ENCODE assay signal across 9 mouse cellular contexts in genomic region chr11:4931009-4931601, GRCm38 (mm10). TPM values are rescaled to one million over a fixed set of nuclear protein-coding genes. Genes with fewer than 3 reads are reported as not detected.
A peak's percentile ranks its signal among the peaks of the same experiment; 100 is the strongest.
DNase-seq lines count a peak whose midpoint lies in the region; ATAC-seq lines count a peak whose summit lies in the region.
"Had no signal": no experiment of that assay in that cellular context is flagged by ENCODE, and none has a peak within 500 bp of the region (broad histone marks: within the 10 kb centered on the region; RNA-seq: fewer than 3 reads in every experiment).

No protein-coding gene starts in this region.

- no peaks in the 10 kb centered on the region for H3K9me3 ChIP-seq in liver, embryonic 12.5 days (replicated peaks)

- no peaks in the 10 kb centered on the region for H3K27me3 ChIP-seq in liver, embryonic 12.5 days (replicated peaks)

- H3K9ac ChIP-seq in liver, embryonic 12.5 days, result no peak overlapping the region
- H3K9ac ChIP-seq: liver, embryonic 14.5 days had no signal

- no peak overlapping the region for H3K4me3 ChIP-seq in liver, embryonic 12.5 days

- ATAC-seq in liver, embryonic 12.5 days, result no peak
- no peak for ATAC-seq in activated CD4-positive, CD25-positive, alpha-beta regulatory T cell, adult 4 months

- 0 out of 2 replicates have a peak, but pooled peaks cover 4% of the 10 kb centered on the region for H3K4me1 ChIP-seq in liver, embryonic 12.5 days

- intact Hi-C loops in heart, postnatal 10 days (cut with DNase I), result no loop called here

- DNase-seq in liver, result peak; percentile 19
- peak; percentile 73 for DNase-seq in adrenal gland, postnatal 14 days
- DNase-seq in heart, postnatal 10 days, result peak; percentile 66 to 67
- DNase-seq in lung, postnatal 14 days, result peak; percentile 44
- no peak for DNase-seq in ovary, postnatal 36 days (ENCODE audit: low spot score)
- no peak for DNase-seq in layer of hippocampus, adult 11-12 months (ENCODE audit: low spot score)

- no peak overlapping the region for H3K4me2 ChIP-seq in liver, embryonic 12.5 days

- H3K36me3 ChIP-seq in liver, embryonic 12.5 days, result peaks cover 42% of the 10 kb centered on the region

- 64% methylated on average over 1 of the region's 1 CpGs for WGBS in liver, embryonic 12.5 days (ENCODE audit: insufficient replicate concordance)

- H3K27ac ChIP-seq in liver, embryonic 12.5 days, result no peak overlapping the region
- H3K27ac ChIP-seq: liver, embryonic 14.5 days had no signal

RNA-seq across cellular contexts. Expression of gene Nefh, which starts 16.8 kb away (rescaled TPM):
- polyA plus RNA-seq in liver, embryonic 12.5 days (2016; fragmentation: Nextera tagmentation; extraction: Ambion mirVana), result 0.66 and 0.73 TPM in 2 replicates
- 1.8 and 2.8 TPM in 2 replicates for total RNA-seq in adrenal gland, postnatal 14 days (2021)
- total RNA-seq in heart, postnatal 10 days (2021), result under 1 TPM in 1 of 2 experiments, not detected in 1; 0.07 TPM
- polyA plus RNA-seq in activated CD4-positive, CD25-positive, alpha-beta regulatory T cell, adult 4 months (2017; shearing (Covaris generic)), result 1 to 10 TPM; 6.5 to 9.2 TPM

RNA-seq across cellular contexts. Expression of gene Thoc5, which starts 36.0 kb away (rescaled TPM):
- 27.8 and 28.1 TPM in 2 replicates for polyA plus RNA-seq in liver, embryonic 12.5 days (2016; fragmentation: Nextera tagmentation; extraction: Ambion mirVana)
- 29.9 and 34.6 TPM in 2 replicates for total RNA-seq in adrenal gland, postnatal 14 days (2021)
- 10 to 100 TPM; 19.7 to 21.5 TPM for total RNA-seq in heart, postnatal 10 days (2021)
- 10 to 100 TPM; 31.6 to 45.2 TPM for polyA plus RNA-seq in activated CD4-positive, CD25-positive, alpha-beta regulatory T cell, adult 4 months (2017; shearing (Covaris generic))

RNA-seq across cellular contexts. Expression of gene Ap1b1, which starts 55.5 kb away (rescaled TPM):
- polyA plus RNA-seq in liver, embryonic 12.5 days (2016; fragmentation: Nextera tagmentation; extraction: Ambion mirVana), result 110 TPM in 2 replicates
- total RNA-seq in adrenal gland, postnatal 14 days (2021), result 59.5 and 77.4 TPM in 2 replicates
- total RNA-seq in heart, postnatal 10 days (2021), result 10 to 100 TPM; 46.8 to 50.9 TPM
- polyA plus RNA-seq in activated CD4-positive, CD25-positive, alpha-beta regulatory T cell, adult 4 months (2017; shearing (Covaris generic)), result 10 to 100 TPM; 51.9 to 60.4 TPM

RNA-seq across cellular contexts. Expression of gene Nipsnap1, which starts 57.4 kb away (rescaled TPM):
- 68.0 and 76.6 TPM in 2 replicates for polyA plus RNA-seq in liver, embryonic 12.5 days (2016; fragmentation: Nextera tagmentation; extraction: Ambion mirVana)
- total RNA-seq in adrenal gland, postnatal 14 days (2021), result 23.1 and 41.1 TPM in 2 replicates
- total RNA-seq in heart, postnatal 10 days (2021), result 1 to 10 TPM; 2.5 to 2.6 TPM
- 10 to 100 TPM; 41.5 to 43.3 TPM for polyA plus RNA-seq in activated CD4-positive, CD25-positive, alpha-beta regulatory T cell, adult 4 months (2017; shearing (Covaris generic))

Comparison
In these comparisons a context has a peak if more than half of its experiments do, and no peak if none do; other contexts are left out.
1. DNase-seq: peak in liver (single experiment), adrenal gland, postnatal 14 days (single experiment), heart, postnatal 10 days (2 of 2) and lung, postnatal 14 days (single experiment); none in ovary, postnatal 36 days (single experiment) and layer of hippocampus, adult 11-12 months (single experiment).